Mouse (Mus musculus): ENCODE results near the gene St3gal5. TPM values are rescaled to one million over a fixed set of nuclear protein-coding genes. Genes with fewer than 3 reads are reported as not detected.
"Not testable (repeated sequence)": the region's sequence is repeated elsewhere in the genome, so short reads cannot be mapped to it uniquely, and the experiment has no call there.

The St3gal5 gene
- polyA plus RNA-seq, 1 experiment from 2014 or later = 42.0 TPM

DNA sequence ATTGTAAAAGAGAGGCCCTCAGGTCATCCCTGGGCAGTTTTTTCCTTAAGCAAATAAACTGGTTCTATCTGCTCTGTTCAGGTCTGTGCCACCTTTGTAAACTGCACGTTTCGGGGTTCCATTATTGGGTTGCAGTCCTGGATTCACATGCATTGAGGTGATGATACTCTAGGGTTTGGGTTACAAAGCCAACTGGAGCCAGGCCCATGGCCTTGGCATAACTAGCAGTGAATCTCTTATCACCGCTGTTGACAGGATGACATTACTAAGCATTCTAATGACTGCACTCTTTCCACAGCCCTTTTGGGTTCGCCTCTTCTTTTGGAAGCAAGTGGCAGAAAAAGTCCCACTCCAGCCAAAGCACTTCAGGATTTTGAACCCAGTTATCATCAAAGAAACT, 51.3 kb downstream of the St3gal5 start:
- no peak for ATAC-seq
- no peak for TF ChIP-seq CTCF (IDR thresholded peaks at IDR 0.05)
- POLR2A ChIA-PET = no interaction called here
- in situ Hi-C loops (cut with MboI; ENCODE audit: low pct_unique_long_range_greater_than_20kb) = no loop called here
- CTCF ChIA-PET = no interaction called here
- H3K27me3 ChIP-seq = no peaks in the 10 kb centered on the region
- no peak for DNase-seq (ENCODE audit: low read depth, low spot score)

DNA sequence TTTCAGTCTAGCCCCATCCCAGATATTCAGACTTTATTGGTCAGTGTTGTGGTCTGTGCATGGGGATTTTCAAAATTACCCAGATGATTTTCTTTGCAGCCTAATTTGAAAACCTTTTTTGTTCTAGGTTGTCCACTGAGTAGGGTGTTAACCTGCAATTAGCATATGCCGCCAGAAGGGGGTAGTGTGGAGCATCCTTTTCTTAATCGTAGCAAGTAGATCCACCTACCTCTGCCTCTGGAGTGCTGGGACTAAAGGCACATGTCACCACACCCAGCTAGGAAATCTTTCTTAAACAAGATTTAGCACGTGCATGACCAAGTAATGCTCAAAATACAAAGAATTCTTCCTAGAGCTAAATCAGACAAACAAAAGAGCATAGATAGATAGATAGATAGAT, 52.4 kb downstream of the St3gal5 start:
- ChIA-PET POLR2A (no interaction called here), CTCF (no interaction called here)
- DNase-seq (ENCODE audit: low read depth, low spot score) (no peak), ATAC-seq (no peak)
- H3K27me3 ChIP-seq = no peaks in the 10 kb centered on the region
- in situ Hi-C loops (cut with MboI; ENCODE audit: low pct_unique_long_range_greater_than_20kb) = no loop called here
- no peak for TF ChIP-seq CTCF (IDR thresholded peaks at IDR 0.05)

DNA sequence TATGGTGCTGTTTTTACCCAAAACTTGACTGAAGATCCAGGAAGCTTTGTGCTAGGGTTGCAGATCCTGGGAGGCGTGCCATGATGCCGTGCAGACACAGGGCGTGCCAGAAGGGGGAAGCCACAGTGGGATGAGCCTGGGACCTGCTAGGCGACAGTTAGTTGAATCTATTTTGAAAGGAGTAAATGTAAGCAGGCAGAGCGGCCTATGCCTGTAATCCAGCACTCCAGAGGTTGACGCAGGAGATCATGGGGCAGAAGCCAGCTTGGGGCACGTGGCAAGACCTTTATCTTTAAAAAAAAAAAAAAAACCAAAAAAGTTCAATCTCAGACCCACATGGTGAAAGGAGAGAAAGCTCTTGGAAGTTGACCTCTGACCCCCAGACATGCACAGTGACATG, 55.3 kb downstream of the St3gal5 start:
- DNase-seq (ENCODE audit: low read depth, low spot score) (no peak), ATAC-seq (no peak)
- in situ Hi-C loops (cut with MboI; ENCODE audit: low pct_unique_long_range_greater_than_20kb) = no loop called here
- CTCF ChIA-PET = no interaction called here
- POLR2A ChIA-PET = interaction anchor here (0.6 kb wide), 2 partner anchors 161 to 303 kb away, joined by 3 read pairs; no protein-coding TSS in a partner anchor
- H3K27me3 ChIP-seq = no peaks in the 10 kb centered on the region
- no peak for TF ChIP-seq CTCF (IDR thresholded peaks at IDR 0.05)

DNA sequence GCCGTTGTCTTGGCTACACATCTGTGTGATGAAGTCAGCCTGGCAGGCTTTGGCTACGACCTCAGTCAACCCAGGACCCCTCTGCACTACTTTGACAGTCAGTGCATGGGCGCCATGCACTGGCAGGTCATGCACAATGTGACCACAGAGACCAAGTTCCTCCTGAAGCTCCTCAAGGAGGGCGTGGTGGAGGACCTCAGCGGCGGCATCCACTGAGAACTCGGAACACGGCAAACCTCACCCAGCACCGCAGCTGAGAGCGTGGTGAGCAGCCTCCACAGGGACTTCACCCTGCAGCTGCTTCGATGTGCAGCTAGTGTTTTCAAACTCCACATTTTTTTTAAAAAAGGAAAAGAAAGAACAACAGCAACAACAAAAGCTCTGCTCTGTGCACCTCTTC, 56.1 kb downstream of the St3gal5 start:
- H3K27me3 ChIP-seq = no peaks in the 10 kb centered on the region
- CTCF ChIA-PET = no interaction called here
- in situ Hi-C loops (cut with MboI; ENCODE audit: low pct_unique_long_range_greater_than_20kb) = no loop called here
- POLR2A ChIA-PET = no interaction called here
- ATAC-seq (no peak), DNase-seq (ENCODE audit: low read depth, low spot score) (no peak)
- no peak for TF ChIP-seq CTCF (IDR thresholded peaks at IDR 0.05)

DNA sequence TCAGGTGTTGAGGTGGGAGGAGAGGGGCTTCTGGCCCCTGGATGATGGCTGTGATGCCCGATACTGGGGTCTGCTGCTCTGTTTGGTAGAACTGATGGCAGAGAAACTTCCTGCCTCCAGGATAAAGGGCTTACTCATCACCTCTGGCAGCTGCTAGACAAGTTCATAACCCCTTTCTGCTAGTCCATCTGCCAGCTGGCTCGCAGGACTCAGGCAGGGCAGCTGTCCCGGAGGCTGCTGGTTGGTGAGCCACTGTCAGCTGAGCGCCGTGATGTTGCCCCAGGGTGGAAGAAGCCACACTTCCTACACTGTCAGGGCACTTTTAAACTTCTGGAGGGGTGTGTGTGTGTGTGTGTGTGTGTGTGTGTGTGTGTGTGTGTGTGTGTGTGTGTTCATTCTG, 56.6 kb downstream of the St3gal5 start:
- DNase-seq (ENCODE audit: low read depth, low spot score); H3K27me3 ChIP-seq; CTCF ChIA-PET; ATAC-seq; POLR2A ChIA-PET; in situ Hi-C loops (cut with MboI; ENCODE audit: low pct_unique_long_range_greater_than_20kb): not testable (repeated sequence)

DNA sequence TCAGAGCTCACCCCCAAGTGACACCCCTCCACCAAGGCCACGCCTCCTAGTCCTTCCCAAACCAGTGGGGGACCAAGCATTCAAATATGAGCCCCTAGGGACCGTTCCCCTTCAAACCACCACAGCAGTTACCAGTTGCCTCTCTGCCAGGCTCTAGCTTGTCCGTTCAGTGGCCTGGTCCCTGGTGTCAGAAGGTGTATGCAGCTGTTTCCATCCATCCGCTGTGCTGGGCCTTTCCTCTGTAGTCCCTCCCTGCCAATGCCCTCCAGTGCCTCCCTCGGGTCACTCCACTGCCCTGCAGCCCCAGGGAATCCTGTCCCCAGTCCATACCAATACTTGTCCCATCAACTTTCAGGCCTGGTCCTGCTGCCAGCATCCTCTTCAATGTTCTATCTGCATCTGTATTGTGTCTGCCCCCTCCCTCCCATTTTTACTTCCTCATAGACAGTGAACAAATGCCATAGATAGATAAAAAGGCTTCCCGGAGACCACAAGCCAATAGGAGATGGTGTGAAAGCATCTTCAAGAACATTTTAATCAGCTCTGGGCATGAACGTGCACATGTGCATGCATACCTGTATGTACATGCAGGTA, 57.6 kb downstream of the St3gal5 start:
- ATAC-seq = no peak
- H3K27me3 ChIP-seq = no peaks in the 10 kb centered on the region
- no peak for TF ChIP-seq CTCF (IDR thresholded peaks at IDR 0.05)
- CTCF ChIA-PET = interaction anchor here (0.7 kb wide), 1 partner anchor 9 kb away, joined by 3 read pairs; no protein-coding TSS in a partner anchor
- in situ Hi-C loops (cut with MboI; ENCODE audit: low pct_unique_long_range_greater_than_20kb) = no loop called here
- POLR2A ChIA-PET = no interaction called here
- DNase-seq (ENCODE audit: low read depth, low spot score) = no peak

DNA sequence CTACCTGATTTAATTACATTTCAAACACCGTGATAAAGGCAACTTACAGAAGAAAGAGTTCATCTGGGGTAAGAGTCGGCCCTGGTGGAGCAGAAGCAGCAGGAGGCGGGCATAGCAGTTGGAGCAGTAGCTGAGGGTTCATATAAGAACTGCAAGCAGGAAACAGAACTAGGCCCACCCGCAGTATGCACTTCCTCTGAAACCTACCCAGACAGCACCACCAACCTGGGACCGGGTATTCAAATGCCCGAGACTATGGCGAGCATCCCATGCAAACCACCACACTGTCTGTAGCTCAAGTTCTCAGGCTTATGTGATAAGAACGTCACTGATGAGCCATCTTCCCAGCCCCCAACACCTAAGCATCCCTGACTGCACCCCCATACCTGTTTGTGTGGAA, 58.3 kb downstream of the St3gal5 start:
- in situ Hi-C loops (cut with MboI; ENCODE audit: low pct_unique_long_range_greater_than_20kb) = no loop called here
- no peak for DNase-seq (ENCODE audit: low read depth, low spot score)
- POLR2A ChIA-PET = no interaction called here
- TF ChIP-seq CTCF (IDR thresholded peaks at IDR 0.05) = no peak
- no peak for ATAC-seq
- CTCF ChIA-PET = no interaction called here
- H3K27me3 ChIP-seq = no peaks in the 10 kb centered on the region

DNA sequence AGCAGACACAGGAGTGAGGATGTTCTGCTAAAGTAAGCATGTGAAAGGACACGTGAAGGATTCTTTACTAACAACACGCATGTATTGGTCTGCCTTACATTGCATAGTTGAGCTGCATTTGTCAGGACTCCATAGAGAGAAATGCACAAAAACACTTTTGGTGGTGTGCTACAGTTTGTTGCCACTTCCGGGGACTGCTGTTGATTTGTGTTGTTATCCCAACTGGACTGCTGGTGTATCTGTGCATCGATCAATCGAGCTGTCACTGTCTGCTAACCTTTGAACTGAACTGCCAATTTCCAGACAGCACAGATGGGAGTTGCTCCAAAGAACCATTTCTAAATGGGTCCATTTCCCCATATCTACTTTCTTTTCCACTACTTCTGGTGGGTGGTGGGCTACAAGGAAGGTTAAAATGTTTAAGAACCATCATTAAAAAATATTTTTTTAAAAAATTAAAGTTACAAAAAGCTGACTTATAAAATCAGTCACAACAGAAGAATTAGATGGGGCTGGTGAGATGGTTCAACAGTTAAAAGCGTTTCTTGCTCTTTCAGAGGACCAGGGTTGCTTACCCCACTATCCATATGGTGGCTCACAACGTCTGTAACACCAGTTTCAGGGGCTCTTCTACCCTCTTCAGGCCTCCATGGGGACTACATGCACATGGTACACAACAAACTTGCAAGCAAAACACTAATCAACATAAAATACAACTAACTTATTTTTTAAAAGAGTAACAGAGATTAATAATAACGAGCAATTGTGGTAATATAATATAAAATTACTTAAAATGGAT, 61.8 kb downstream of the St3gal5 start:
- H3K27me3 ChIP-seq = no peaks in the 10 kb centered on the region
- no peak for DNase-seq (ENCODE audit: low read depth, low spot score)
- CTCF ChIA-PET = interaction anchor here (1.4 kb wide), 1 partner anchor 159 kb away, joined by 3 read pairs; no protein-coding TSS in a partner anchor
- no peak for ATAC-seq
- POLR2A ChIA-PET = no interaction called here
- TF ChIP-seq CTCF (IDR thresholded peaks at IDR 0.05) = no peak
- in situ Hi-C loops (cut with MboI; ENCODE audit: low pct_unique_long_range_greater_than_20kb) = no loop called here

DNA sequence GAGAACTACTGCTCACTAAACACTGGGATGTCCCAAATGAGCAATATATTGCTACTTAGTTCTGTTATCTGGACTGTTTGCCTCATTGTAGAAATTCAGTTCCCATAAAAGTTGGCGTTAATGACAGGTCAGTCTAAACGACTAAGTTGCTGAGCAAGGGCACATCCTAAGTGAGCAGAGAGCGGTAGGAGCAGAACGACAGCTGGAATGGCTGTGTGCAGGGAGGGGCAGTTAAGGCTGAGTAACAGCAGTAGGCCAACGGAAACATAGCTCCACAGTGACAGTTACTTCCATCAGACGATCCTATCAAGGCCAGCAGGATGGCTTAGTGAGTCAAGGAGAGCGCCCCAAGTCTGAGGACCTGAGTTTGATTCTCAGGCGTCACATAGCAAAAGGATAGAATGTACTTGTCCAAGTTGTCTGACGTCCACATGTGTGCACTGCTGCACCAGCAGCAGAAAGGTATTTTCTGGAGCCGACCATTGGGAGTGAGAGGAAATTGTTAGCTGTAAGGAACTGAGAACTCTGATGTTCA, 62.5 kb downstream of the St3gal5 start:
- no peak for TF ChIP-seq CTCF (IDR thresholded peaks at IDR 0.05)
- no peak for ATAC-seq
- POLR2A ChIA-PET = interaction anchor here (0.8 kb wide), 1 partner anchor 223 kb away, joined by 3 read pairs; no protein-coding TSS in a partner anchor
- in situ Hi-C loops (cut with MboI; ENCODE audit: low pct_unique_long_range_greater_than_20kb) = no loop called here
- DNase-seq (ENCODE audit: low read depth, low spot score) = no peak
- H3K27me3 ChIP-seq = no peaks in the 10 kb centered on the region
- CTCF ChIA-PET = interaction anchor here (1.2 to 1.4 kb wide), 2 partner anchors 160 to 232 kb away, joined by 3 to 5 read pairs; no protein-coding TSS in a partner anchor

DNA sequence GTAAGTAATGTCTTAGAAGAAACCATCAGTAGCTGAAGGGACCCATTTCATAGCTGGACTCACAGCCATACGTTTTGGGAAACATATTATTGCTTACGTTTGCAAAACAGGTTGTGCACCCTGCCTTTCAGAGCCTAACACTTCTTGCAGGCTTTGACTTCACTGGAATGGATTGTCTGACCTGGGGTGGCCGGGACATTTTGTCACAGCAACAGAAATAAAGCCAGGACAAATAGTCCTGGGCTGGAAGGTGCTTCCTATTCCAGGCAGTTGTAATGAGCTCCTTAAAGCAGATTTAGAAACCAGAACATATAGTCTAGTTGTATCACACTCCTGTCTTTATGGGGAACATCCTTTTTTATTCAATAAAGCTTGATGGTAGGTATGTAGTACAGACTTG, 63.6 kb downstream of the St3gal5 start:
- POLR2A ChIA-PET = interaction anchor here (0.8 kb wide), 1 partner anchor 224 kb away, joined by 3 read pairs; no protein-coding TSS in a partner anchor
- CTCF ChIA-PET = interaction anchor here (0.7 to 1.2 kb wide), 2 partner anchors 206 to 233 kb away, joined by 3 to 5 read pairs; no protein-coding TSS in a partner anchor
- in situ Hi-C loops (cut with MboI; ENCODE audit: low pct_unique_long_range_greater_than_20kb) = no loop called here
- ATAC-seq (no peak), DNase-seq (ENCODE audit: low read depth, low spot score) (no peak)
- H3K27me3 ChIP-seq = no peaks in the 10 kb centered on the region
- TF ChIP-seq CTCF (IDR thresholded peaks at IDR 0.05) = no peak

DNA sequence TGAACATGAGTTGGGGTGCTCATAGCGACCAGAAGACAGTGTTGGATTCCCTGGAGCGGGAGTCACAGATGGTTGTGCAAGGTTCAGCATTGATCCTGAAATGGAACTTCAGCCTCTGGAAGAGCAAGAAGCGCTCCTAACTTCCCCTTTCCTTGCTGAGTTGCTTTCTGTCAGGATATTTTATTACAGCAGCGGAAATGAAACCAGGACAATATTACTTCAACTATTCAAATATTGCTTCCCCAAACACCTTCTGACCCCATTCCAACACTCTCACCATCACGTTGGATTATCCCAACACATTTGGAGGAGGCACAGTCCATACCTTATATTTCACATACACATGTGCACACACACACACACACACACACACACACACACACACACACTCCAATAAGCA, 64.4 kb downstream of the St3gal5 start:
- CTCF ChIA-PET = no interaction called here
- ATAC-seq (no peak), DNase-seq (ENCODE audit: low read depth, low spot score) (no peak)
- in situ Hi-C loops (cut with MboI; ENCODE audit: low pct_unique_long_range_greater_than_20kb) = no loop called here
- no peak for TF ChIP-seq CTCF (IDR thresholded peaks at IDR 0.05)
- no peaks in the 10 kb centered on the region for H3K27me3 ChIP-seq
- POLR2A ChIA-PET = interaction anchor here (0.6 kb wide), 1 partner anchor 212 kb away, joined by 4 read pairs; no protein-coding TSS in a partner anchor

Measured in Patski (cell line).